Mouse (Mus musculus) retina, postnatal 7 days (tissue): ENCODE data around the gene Tmed9.
"Not testable (repeated sequence)": the region's sequence is repeated elsewhere in the genome, so short reads cannot be mapped to it uniquely, and the experiment has no call there.

Source experiments
- DNase-seq: peaks from one replicate; pipeline ENCODE4 v3.0.0-alpha.2; 2012; ENCODE audit warnings: low read depth, low spot score

The Tmed9 gene

GRCm38 (mm10) chr13:55567949-55568348, 5.6 kb upstream of the Tmed9 start:
- DNase-seq: no peak

- DNase-seq: not testable (repeated sequence)
Observed at GRCm38 (mm10) chr13:55568524-55568923, 5.0 kb upstream of the Tmed9 start.

GRCm38 (mm10) chr13:55569726-55570285, 3.7 kb upstream of the Tmed9 start:
- DNase-seq: no peak

- DNase-seq: no peak
Observed at GRCm38 (mm10) chr13:55570286-55570973, 3.1 kb upstream of the Tmed9 start.

GRCm38 (mm10) chr13:55571027-55571751, 2.3 kb upstream of the Tmed9 start, which contains the start of gene Fam193b:
Gene Fam193b, minus strand, starts transcription at chr13:55571120.
- peak; percentile 90 for DNase-seq

GRCm38 (mm10) chr13:55571977-55572376, 1.6 kb upstream of the Tmed9 start:
- no peak for DNase-seq

- DNase-seq: no peak
Observed at GRCm38 (mm10) chr13:55574321-55574720, 789 bp downstream of the Tmed9 start.

GRCm38 (mm10) chr13:55575932-55576331, 2.4 kb downstream of the Tmed9 start:
- DNase-seq: no peak

- not testable (repeated sequence) for DNase-seq
Observed at GRCm38 (mm10) chr13:55576872-55577271, 3.3 kb downstream of the Tmed9 start.

GRCm38 (mm10) chr13:55578086-55578485, 4.6 kb downstream of the Tmed9 start:
- no peak for DNase-seq

GRCm38 (mm10) chr13:55591961-55592490, 18.5 kb downstream of the Tmed9 start:
- DNase-seq: no peak

GRCm38 (mm10) chr13:55592512-55593253, 19.2 kb downstream of the Tmed9 start:
- DNase-seq: peak; percentile 91

GRCm38 (mm10) chr13:55593254-55593747, 19.8 kb downstream of the Tmed9 start:
- no peak for DNase-seq

GRCm38 (mm10) chr13:55595375-55595774, 21.8 kb downstream of the Tmed9 start:
- DNase-seq: no peak

GRCm38 (mm10) chr13:55596802-55597201, 23.3 kb downstream of the Tmed9 start:
- DNase-seq: no peak

- DNase-seq: peak; percentile 60
Observed at GRCm38 (mm10) chr13:55599566-55600540, 26.3 kb downstream of the Tmed9 start, which contains the start of gene B4galt7. Gene B4galt7, plus strand, starts transcription at chr13:55599896.

GRCm38 (mm10) chr13:55600657-55601056, 27.1 kb downstream of the Tmed9 start:
- DNase-seq: no peak

GRCm38 (mm10) chr13:55601611-55602010, 28.1 kb downstream of the Tmed9 start:
- peak; percentile 61 for DNase-seq

GRCm38 (mm10) chr13:55604606-55605005, 31.1 kb downstream of the Tmed9 start:
- DNase-seq: no peak
